Mouse (Mus musculus): ENCODE measurements around the gene Ganab.

The Ganab gene

DNA sequence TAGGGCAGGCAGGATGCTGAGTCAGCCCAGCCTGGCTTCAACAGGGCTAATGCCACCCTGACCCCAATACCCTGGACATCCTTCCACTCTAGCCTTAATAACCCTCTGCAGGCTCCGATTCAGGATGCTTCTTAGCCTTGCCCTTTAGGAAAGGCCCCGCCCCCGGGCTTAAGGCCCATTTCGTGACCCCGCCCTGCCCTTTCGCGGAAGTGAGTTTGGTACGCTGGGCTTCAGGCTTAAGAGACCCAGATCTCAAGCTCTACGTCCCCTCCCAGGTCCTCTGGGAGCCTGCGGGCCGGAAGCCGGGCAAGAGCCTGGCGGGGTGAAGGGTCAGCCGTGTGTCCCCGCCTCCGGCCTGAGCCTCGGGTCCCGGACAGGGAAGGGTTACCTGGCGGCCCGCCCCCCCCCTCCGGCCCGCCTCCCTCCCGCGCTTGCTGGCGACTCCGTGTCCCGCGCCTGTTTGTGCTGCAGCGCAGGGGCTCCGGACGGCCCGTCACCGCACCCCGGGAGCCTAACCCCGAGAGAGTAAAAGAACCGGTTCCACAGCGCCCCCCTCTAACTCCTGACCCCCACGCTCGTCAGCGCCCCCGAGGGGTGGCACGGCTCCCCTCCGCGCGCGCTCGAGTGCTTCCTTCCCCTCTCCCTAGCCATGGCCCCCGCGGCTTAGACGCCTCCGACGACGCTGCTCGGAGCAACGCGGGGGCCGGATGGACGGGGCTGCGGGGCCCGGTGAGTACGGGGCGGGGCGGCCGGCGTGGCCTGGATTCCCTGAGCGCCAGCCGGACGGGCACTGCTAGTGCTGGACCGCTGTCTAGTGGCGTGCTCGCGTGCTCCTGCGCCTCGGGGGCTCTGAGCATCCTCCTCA lies 31.6 kb downstream of the Ganab start, which contains the start of the genes Rom1 and Eml3:
Gene Rom1 (minus strand): TSS at position 133 of the 865 bp plus-strand sequence.
Gene Eml3 (plus strand): TSS at position 329 of the 865 bp plus-strand sequence.
- DNase-seq (ENCODE audit: low spot score), result peak; percentile 93

GRCm38 (mm10) chr19:8930117-8930516 lies 32.2 kb downstream of the Ganab start:
- DNase-seq (ENCODE audit: low spot score), result no peak

GRCm38 (mm10) chr19:8930771-8931170 lies 32.9 kb downstream of the Ganab start:
- DNase-seq (ENCODE audit: low spot score), result no peak

DNA sequence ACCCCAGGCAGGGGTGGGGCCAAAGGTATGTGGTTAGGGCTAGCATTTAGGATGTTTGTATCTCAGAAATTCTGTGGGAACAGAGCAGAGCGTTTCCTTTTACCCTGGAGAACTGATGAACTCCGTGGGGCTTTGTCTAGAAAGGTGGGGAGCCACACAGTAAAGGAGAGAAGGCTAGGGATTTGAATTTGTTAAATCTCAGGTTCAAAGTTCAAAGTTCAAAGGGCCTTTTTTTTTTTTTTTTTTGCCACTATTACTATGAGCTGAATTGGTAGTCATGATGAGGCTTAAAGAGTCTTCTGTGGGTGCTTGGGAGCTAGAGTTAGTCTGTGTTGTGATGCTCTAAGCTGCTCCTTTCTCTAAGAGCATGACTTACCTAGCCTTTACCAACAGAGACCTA lies 38.9 kb downstream of the Ganab start:
- no peak for DNase-seq (ENCODE audit: low spot score)

GRCm38 (mm10) chr19:8940526-8941133 lies 42.8 kb downstream of the Ganab start:
- no peak for DNase-seq (ENCODE audit: low spot score)

DNA sequence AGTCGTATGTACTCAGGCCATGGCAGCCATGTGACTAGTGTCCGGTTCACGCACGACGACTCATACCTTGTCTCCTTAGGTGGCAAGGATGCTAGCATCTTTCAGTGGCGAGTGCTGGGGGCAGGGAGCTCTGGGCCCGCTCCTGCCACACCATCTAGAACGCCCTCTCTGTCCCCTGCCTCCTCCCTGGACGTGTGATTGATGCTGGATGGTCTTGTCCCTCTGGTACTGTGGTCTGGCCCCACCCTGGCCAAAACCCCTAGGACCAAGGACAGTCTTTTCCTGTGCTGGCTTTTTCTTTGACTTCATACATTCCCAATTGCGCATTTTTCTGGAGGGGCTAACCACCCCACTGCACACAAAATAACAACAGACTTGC lies 43.3 kb downstream of the Ganab start:
- DNase-seq (ENCODE audit: low spot score), result no peak

GRCm38 (mm10) chr19:8941515-8942217 lies 43.8 kb downstream of the Ganab start, which contains the start of gene Mta2:
Gene Mta2, plus strand, starts transcription at chr19:8941875.
- peak; percentile 97 for DNase-seq (ENCODE audit: low spot score)

DNA sequence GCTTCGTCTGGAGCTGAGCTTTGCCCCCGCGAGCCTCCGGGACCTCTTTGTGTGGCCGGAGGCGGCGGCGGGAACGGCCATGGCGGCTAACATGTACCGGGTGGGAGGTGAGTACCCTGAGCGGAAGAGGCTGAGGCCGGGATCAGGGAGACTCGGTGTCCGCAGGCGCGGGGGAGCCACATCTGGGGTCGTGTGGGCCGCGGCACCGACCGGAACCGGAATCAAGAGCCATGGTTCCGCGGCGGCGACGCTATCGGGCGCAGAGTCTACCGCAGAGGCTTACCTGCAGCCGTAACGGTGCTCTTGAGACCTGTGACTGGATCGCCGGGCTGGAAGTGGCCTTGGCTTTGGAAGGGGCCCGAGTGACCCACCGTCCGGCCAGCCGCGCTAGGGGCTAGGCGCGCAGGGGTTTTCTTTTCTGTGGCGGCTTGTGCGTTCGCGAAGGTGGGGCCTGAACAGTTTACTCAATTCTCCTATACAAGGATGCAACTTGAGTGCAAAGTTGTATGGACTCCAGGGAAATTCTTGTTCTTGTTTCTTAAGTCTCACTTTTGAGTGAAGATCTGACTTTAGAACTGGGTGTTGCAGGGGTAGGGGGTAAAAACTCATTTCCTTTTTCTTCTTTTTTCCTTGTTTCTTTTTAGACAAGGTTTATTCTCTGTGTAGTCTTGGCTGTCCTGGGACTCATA lies 44.5 kb downstream of the Ganab start:
- no peak for DNase-seq (ENCODE audit: low spot score)

GRCm38 (mm10) chr19:8943047-8943446 lies 45.2 kb downstream of the Ganab start:
- no peak for DNase-seq (ENCODE audit: low spot score)

- DNase-seq (ENCODE audit: low spot score), result no peak
Observed at GRCm38 (mm10) chr19:8944062-8944461, 46.2 kb downstream of the Ganab start.

DNA sequence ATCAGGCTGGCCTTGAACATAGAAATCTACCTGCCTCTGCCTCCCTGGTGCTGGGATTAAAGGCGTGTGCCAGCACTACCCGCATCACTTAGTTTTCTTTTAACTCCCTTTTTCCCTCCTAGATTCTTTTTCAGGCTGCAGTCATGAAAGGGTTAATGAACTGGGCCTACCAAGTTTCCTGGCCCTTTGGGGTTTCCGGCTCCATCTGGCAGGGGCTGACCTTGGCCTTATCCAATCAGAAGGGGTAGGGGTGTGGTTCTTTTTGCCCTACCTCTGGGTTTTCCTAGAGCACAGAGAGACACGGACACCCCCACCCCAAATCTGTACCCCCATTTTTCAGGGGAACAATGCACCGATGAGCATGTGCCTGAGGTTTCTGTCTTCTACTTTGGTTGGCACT lies 46.9 kb downstream of the Ganab start:
- DNase-seq (ENCODE audit: low spot score), result peak; percentile 47

DNA sequence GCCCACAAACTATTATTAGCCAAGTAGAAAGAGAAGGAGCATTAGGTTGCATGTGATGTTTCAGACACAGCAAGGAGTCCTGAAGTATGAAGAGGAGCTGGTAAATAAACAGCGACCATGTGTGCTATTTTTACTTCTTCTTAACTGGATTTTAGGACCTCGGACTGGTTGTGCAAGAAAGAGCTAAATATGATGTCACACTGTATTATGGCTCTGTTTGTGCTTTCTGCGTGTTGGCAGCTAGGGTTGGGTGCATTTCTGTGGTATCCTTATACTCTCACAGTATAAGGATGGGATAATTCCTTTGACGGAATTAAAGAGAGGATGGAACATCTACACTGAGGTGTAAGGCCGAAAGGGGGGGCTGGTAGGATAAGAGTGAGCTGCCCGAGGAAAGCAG lies 47.4 kb downstream of the Ganab start:
- DNase-seq (ENCODE audit: low spot score), result no peak

- DNase-seq (ENCODE audit: low spot score), result no peak
Observed at GRCm38 (mm10) chr19:8946929-8947328, 49.1 kb downstream of the Ganab start.

DNA sequence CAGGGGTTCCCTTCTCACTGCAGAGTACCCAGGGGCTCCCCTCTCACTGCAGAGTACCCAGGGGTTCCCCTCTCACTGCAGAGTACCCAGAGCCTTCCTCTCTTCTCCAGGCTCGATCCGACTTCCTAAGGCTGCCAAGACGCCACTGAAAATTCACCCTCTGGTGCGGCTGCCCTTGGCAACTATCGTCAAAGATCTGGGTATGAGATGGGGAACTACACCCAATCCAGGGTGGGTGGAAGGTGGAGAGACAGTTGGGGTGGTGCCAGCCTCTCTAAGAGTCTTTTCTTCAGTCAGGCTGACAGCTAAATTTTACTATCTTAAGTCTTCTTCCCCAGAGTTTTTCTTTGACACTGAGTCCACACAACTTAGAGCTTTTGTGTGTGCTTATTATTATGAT lies 52.3 kb downstream of the Ganab start:
- no peak for DNase-seq (ENCODE audit: low spot score)

DNA sequence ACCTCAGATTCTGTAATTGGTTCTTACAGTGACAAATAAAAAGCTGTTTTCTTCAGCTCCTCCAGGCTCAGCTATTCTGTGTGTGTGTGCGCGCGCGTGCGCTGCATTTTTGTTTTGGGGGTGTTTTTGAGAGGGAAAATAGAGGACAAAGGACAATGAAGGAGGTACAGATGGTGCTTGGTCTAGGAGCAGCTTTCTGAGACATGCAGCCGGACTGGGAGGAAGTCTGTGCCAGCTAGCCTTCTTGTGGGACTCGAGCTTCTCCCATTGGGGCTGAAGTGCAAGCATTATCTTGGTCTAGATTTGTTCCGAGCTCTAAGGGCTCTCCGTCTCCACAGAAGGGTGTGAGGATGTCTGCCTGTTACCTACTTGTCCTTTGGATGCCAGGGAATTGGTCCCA lies 54.4 kb downstream of the Ganab start:
- DNase-seq (ENCODE audit: low spot score), result no peak

DNA sequence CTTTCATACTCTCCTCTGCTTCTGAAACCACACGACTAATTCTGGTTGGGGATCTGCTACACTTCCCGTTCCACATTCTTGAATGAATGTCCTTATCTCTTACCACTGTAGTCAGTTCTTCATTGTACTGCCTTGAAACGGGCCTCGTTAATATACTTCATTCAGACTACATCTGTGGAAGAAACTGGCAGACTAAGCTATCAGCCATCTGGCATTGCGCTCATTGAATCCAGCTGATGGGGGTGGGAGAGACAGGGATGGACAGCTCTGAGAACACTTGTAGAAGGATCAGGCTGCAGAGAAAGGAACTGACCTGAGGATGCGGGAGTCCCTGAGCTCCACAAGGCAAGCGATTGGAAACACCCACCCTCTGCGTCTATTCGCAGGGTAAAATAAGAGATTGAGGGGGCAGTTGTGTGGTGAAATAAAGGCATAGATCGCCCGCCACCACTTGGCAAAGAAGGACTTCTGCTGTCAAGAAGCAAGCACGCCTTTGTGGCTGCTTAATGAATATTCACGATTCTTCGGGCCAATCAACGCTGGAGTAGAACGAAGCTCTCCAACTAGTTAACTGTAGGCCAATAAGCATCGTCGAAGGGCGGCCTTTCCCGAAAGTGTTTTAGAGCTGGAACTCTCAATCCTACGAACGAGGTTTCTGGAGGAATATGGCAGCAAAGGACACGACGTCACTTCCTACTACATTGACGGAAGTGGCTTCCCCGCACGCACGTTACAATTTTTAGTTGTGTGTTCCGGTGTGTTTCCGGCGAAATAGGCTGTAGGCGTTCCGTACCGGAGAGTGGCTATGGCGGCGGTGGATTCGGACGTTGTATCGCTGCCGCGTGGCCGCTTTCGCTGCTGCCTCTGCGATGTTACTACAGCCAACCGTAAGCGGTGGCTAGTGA lies 55.5 kb downstream of the Ganab start, which contains the start of gene Tut1:
Gene Tut1 (plus strand): TSS at position 713 of the 905 bp plus-strand sequence.
- DNase-seq (ENCODE audit: low spot score), result peak; percentile 94

GRCm38 (mm10) chr19:8954171-8954570 lies 56.3 kb downstream of the Ganab start:
- no peak for DNase-seq (ENCODE audit: low spot score)

DNA sequence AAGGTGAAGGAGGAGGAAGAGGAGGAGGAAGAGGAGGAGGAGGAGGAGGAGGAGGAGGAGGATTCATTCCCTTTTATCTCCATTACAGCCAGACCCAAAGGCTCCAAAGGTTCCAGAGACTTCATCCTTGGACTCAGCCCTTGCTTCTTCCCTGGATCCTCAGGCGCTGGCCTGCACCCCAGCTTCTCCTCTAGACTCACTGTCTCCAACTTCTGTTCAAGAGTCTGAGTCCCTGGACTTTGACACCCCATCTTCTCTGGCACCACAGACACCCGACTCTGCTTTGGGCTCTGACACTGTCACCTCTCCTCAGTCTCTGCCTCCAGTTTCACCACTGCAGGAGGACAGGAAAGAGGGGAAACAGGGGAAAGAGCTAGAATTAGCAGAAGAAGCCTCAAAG lies 64.4 kb downstream of the Ganab start:
- no peak for DNase-seq (ENCODE audit: low spot score)

DNA sequence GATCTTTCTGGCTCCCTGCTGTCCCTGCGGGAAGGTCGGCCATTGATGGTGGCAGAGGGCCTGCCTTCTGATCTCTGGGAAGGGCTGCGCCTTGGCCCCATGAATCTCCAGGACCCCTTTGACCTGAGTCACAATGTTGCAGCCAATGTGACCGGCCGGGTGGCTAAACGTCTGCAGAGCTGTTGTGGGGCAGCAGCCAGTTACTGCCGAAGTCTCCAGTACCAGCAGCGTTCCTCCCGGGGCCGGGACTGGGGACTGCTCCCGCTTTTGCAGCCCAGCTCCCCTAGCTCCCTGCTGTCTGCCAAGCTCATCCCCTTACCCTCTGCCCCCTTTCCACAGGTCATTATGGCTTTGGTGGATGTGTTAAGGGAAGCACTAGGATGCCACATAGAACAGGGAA lies 67.2 kb downstream of the Ganab start:
- no peak for DNase-seq (ENCODE audit: low spot score)

DNA sequence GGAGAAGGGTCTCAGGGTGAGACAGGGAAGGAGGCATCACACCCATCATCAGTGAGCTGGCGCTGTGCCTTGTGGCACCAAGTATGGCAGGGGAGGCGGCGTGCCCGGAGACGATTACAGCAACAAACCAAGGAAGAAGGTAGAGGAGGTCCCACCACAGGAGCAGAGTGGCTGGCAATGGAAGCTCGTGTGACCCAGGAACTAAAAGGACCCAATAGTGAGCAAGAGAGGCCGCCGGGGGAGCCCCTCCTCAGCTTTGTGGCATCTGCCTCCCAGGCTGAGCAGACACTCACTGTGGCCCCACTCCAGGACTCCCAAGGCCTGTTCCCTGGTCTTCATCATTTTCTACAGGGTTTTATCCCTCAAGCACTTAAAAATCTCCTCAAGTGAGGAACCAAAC lies 67.9 kb downstream of the Ganab start:
- DNase-seq (ENCODE audit: low spot score), result no peak

DNA sequence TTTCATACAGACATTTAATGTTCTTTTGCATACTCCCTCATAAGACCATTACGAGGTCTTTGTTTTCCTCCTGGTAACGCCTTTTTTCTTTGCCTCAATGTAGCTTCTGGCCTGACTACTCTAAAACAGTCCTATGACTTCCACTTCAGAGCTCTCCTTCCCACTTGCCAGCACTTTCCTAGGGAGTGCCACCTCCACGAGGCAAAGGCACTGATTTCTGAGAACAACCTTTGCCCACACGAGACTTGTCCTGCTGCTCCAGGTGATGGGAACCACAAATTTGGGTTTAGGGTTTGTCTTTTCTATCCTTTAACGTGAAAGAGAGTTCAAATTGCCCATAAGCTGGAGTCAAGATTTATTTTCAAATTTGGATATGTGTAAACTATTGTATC lies 68.3 kb downstream of the Ganab start:
- DNase-seq (ENCODE audit: low spot score), result no peak
